ENCODE assay signal across 9 mouse cellular contexts in genomic region chr9:75254196-75254955, GRCm38 (mm10). TPM values are rescaled to one million over a fixed set of nuclear protein-coding genes. Genes with fewer than 3 reads are reported as not detected.
DNase-seq lines count a peak whose midpoint lies in the region; ATAC-seq lines count a peak whose summit lies in the region.
"Had no signal": no experiment of that assay in that cellular context is flagged by ENCODE, and none has a peak within 500 bp of the region (broad histone marks: within the 10 kb centered on the region; RNA-seq: fewer than 3 reads in every experiment).

No protein-coding gene starts in this region.

- no peak overlapping the region for H3K4me3 ChIP-seq in embryonic facial prominence, embryonic 15.5 days (replicated peaks)
- H3K4me3 ChIP-seq: limb, embryonic 15.5 days had no signal

- WGBS in embryonic facial prominence, embryonic 15.5 days, result 53% methylated on average over 13 of the region's 13 CpGs

- H3K4me1 ChIP-seq in embryonic facial prominence, embryonic 15.5 days, result peaks cover 9% of the 10 kb centered on the region; the same call in 1 of the 2 replicates

- H3K27ac ChIP-seq in embryonic facial prominence, embryonic 15.5 days (replicated peaks), result no peak overlapping the region
- H3K27ac ChIP-seq: limb, embryonic 15.5 days had no signal

- no peaks in the 10 kb centered on the region for H3K36me3 ChIP-seq in embryonic facial prominence, embryonic 15.5 days
- H3K36me3 ChIP-seq: limb, embryonic 15.5 days had no signal

- no peaks in the 10 kb centered on the region for H3K27me3 ChIP-seq in embryonic facial prominence, embryonic 15.5 days
- H3K27me3 ChIP-seq: limb, embryonic 15.5 days had no signal

- H3K9me3 ChIP-seq in embryonic facial prominence, embryonic 15.5 days (replicated peaks), result no peaks in the 10 kb centered on the region
- H3K9me3 ChIP-seq: limb, embryonic 15.5 days had no signal

- H3K9ac ChIP-seq in embryonic facial prominence, embryonic 15.5 days, result no peak overlapping the region
- H3K9ac ChIP-seq: limb, embryonic 15.5 days had no signal

- no peak overlapping the region for H3K4me2 ChIP-seq in embryonic facial prominence, embryonic 15.5 days (replicated peaks)
- H3K4me2 ChIP-seq: limb, embryonic 15.5 days had no signal

- DNase-seq in adrenal gland, postnatal 10 days, result peak; percentile 41
- DNase-seq in adrenal gland, adult 8-10 months, result no peak
- peak; percentile 31 for DNase-seq in heart, postnatal 4 days
- DNase-seq in layer of hippocampus, adult 9-11 months, result peak; percentile 77
- peak; percentile 65 to 82 for DNase-seq in right cerebral cortex, postnatal 36 days (ENCODE audit: low spot score in 2 of 2)
- no peak for DNase-seq in cerebellum, adult 18-20 months

- ATAC-seq in embryonic facial prominence, embryonic 15.5 days (ENCODE audit: insufficient number of reproducible peaks, low FRiP score, low TSS enrichment, low read depth), result peak; percentile 28; the same call in 1 of the 2 replicates
- peak; percentile 20 for ATAC-seq in megakaryocyte progenitor cell, adult 5-6 weeks (replicated peaks; ENCODE audit: poor library complexity)

RNA-seq across cellular contexts. Expression of gene Myo5c, which starts 22.6 kb away (rescaled TPM):
- total RNA-seq in adrenal gland, postnatal 10 days (2021), result 1 to 10 TPM; 5.7 to 9.4 TPM
- total RNA-seq in adrenal gland, adult 8-10 months (2022), result 1 to 10 TPM; 1.8 to 2.9 (median 2.3) TPM
- 1.9 and 2.7 TPM in 2 replicates for polyA plus RNA-seq in embryonic facial prominence, embryonic 15.5 days (2015; fragmentation: Nextera tagmentation; extraction: Ambion mirVana)
- 1 to 10 TPM; 3.6 to 5.5 TPM for total RNA-seq in heart, postnatal 4 days (2021)
- total RNA-seq in megakaryocyte progenitor cell, adult 5-6 weeks (2015), result 0.10 and 0.27 TPM in 2 replicates
- total RNA-seq in megakaryocyte progenitor cell, adult 5-6 weeks (2017), result 0.04 and 0.34 TPM in 2 replicates

RNA-seq across cellular contexts. Expression of gene Gnb5, which starts 51.7 kb away (rescaled TPM):
- total RNA-seq in adrenal gland, postnatal 10 days (2021), result 10 to 100 TPM; 29.1 to 32.4 TPM
- 10 to 100 TPM; 56.0 to 79.4 (median 66.8) TPM for total RNA-seq in adrenal gland, adult 8-10 months (2022)
- polyA plus RNA-seq in embryonic facial prominence, embryonic 15.5 days (2015; fragmentation: Nextera tagmentation; extraction: Ambion mirVana), result 28.0 and 28.6 TPM in 2 replicates
- 10 to 100 TPM; 41.6 to 43.1 TPM for total RNA-seq in heart, postnatal 4 days (2021)
- total RNA-seq in megakaryocyte progenitor cell, adult 5-6 weeks (2015), result 0.51 and 0.67 TPM in 2 replicates
- 1.00 and 2.1 TPM in 2 replicates for total RNA-seq in megakaryocyte progenitor cell, adult 5-6 weeks (2017)

Comparison
In these comparisons a context has a peak if more than half of its experiments do, and no peak if none do; other contexts are left out.
1. DNase-seq: peak in adrenal gland, postnatal 10 days (single experiment), heart, postnatal 4 days (single experiment), layer of hippocampus, adult 9-11 months (single experiment) and right cerebral cortex, postnatal 36 days (2 of 2); none in adrenal gland, adult 8-10 months (single experiment) and cerebellum, adult 18-20 months (0 of 2).
2. RNA of gene Gnb5, which starts 51.7 kb away (total RNA-seq): 56.0 to 79.4 TPM in adrenal gland, adult 8-10 months, 41.6 to 43.1 TPM in heart, postnatal 4 days and 29.1 to 32.4 TPM in adrenal gland, postnatal 10 days; 0.51 to 2.1 TPM in megakaryocyte progenitor cell, adult 5-6 weeks; every median in the first group is over 4 times any median in the second.